Mouse (Mus musculus): Measurements from ENCODE around the gene Mia3.

DNA sequence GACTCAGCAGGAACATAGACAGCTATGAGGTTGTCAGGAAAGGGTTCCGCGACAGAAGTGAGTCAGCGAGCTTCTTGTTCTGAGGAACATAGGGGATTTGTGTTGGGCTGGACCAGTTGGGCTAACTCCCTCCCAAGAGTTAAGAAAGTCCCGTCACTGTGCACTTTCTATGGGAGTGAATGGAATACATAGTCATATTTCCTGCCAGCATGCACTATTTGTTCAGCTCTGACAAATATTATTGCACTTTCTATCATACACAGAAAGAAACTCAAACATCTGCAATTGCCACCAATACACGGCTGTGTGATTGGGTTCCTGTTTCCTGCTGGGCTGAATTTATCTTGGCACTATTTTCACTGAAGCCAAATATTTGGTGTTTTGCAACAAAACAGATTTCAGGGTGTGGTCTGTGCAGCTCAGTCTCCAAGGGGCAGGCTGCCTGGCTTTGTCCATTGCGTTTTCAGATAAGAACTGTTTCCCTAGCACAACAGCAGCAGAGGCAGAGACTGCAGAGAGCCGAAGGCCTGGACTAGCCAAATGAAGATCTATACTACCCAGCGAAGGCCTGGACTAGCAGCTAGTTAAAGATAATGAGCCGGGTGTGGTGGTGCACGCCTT lies 9.1 kb upstream of the Mia3 start:
- TF ChIP-seq CTCF (IDR thresholded peaks at IDR 0.05; ENCODE audit: extremely low read depth, insufficient read length, insufficient replicate concordance, low read depth, low read length) (no peak), POLR2A (IDR thresholded peaks at IDR 0.05; ENCODE audit: low read depth, low read length) (no peak)
